Mouse (Mus musculus): ENCODE measurements around the gene Trmu. TPM values are rescaled to one million over a fixed set of nuclear protein-coding genes. Genes with fewer than 3 reads are reported as not detected.
A peak's percentile ranks its signal among the peaks of the same experiment; 100 is the strongest.
"Not testable (repeated sequence)": the region's sequence is repeated elsewhere in the genome, so short reads cannot be mapped to it uniquely, and the experiment has no call there.

Trmu gene
- polyA plus RNA-seq, 1 experiment: 9.1 TPM

- H3K27me3 ChIP-seq (ENCODE audit: control insufficient read depth, insufficient read depth, low read length, poor library complexity, severe bottlenecking); H3K9me3 ChIP-seq (replicated peaks; ENCODE audit: control insufficient read depth, insufficient read depth, low read length, poor library complexity, severe bottlenecking); H3K4me1 ChIP-seq (ENCODE audit: control insufficient read depth, insufficient read depth, low read length): not testable (repeated sequence)
- H3K27ac ChIP-seq (ENCODE audit: insufficient read depth, low read length): peak overlapping the region; percentile 76; the same call in 1 of the 2 replicates
- H3K9ac ChIP-seq (ENCODE audit: low read depth, poor library complexity, severe bottlenecking): peak overlapping the region; percentile 50
- peaks cover 87% of the 10 kb centered on the region for H3K36me3 ChIP-seq (ENCODE audit: control insufficient read depth, insufficient read depth, low read length, poor library complexity, severe bottlenecking)
- peak; percentile 89; the same call in 1 of the 2 replicates for TF ChIP-seq EP300 (IDR thresholded peaks at IDR 0.05; ENCODE audit: insufficient read depth, low read depth, low read length)
- peak overlapping the region; percentile 25; the same call in 1 of the 2 replicates for H3K4me3 ChIP-seq (ENCODE audit: low read depth, low read length)
Observed at GRCm38 (mm10) chr15:85865913-85866312, 13.2 kb upstream of the Trmu start.

DNA sequence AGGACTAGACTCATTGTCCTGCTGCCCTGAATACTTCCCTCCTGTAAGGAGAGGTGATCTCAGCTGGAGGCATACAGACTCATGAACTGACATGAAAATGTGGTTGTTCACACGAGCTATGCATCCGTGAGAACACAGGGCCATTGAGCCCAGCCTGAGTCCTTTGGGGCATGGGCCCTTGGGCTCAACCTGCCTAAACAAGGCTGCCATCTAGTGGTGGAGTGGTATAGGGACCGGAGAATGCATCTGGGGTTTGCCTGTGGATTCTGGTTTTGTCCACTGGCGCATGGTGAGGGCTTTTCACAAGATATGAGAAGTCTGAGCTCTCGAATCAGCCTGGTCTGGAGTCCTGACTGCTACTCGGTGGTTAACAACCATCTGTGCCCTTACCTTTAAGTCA lies 11.4 kb upstream of the Trmu start:
- no peaks in the 10 kb centered on the region for H3K27me3 ChIP-seq (ENCODE audit: control insufficient read depth, insufficient read depth, low read length, poor library complexity, severe bottlenecking)
- peaks cover 87% of the 10 kb centered on the region for H3K36me3 ChIP-seq (ENCODE audit: control insufficient read depth, insufficient read depth, low read length, poor library complexity, severe bottlenecking)
- TF ChIP-seq CTCF (IDR thresholded peaks at IDR 0.05; ENCODE audit: low read depth, low read length) (peak; percentile 78), EP300 (IDR thresholded peaks at IDR 0.05; ENCODE audit: insufficient read depth, low read depth, low read length) (no peak), POLR2A (IDR thresholded peaks at IDR 0.05; ENCODE audit: insufficient read depth, low read length) (no peak)
- H3K9ac ChIP-seq (ENCODE audit: low read depth, poor library complexity, severe bottlenecking): no peak overlapping the region
- no peaks in the 10 kb centered on the region for H3K4me1 ChIP-seq (ENCODE audit: control insufficient read depth, insufficient read depth, low read length)
- no peak overlapping the region for H3K4me3 ChIP-seq (ENCODE audit: low read depth, low read length)
- no peaks in the 10 kb centered on the region for H3K9me3 ChIP-seq (replicated peaks; ENCODE audit: control insufficient read depth, insufficient read depth, low read length, poor library complexity, severe bottlenecking)
- H3K27ac ChIP-seq (ENCODE audit: insufficient read depth, low read length): no peak overlapping the region

GRCm38 (mm10) chr15:85877336-85877735 lies 1.8 kb upstream of the Trmu start:
- H3K27me3 ChIP-seq (ENCODE audit: control insufficient read depth, insufficient read depth, low read length, poor library complexity, severe bottlenecking): no peaks in the 10 kb centered on the region
- TF ChIP-seq CTCF (IDR thresholded peaks at IDR 0.05; ENCODE audit: low read depth, low read length): no peak
- TF ChIP-seq POLR2A (IDR thresholded peaks at IDR 0.05; ENCODE audit: insufficient read depth, low read length): no peak
- no peak for TF ChIP-seq EP300 (IDR thresholded peaks at IDR 0.05; ENCODE audit: insufficient read depth, low read depth, low read length)
- H3K4me3 ChIP-seq (ENCODE audit: low read depth, low read length): no peak overlapping the region
- H3K9me3 ChIP-seq (replicated peaks; ENCODE audit: control insufficient read depth, insufficient read depth, low read length, poor library complexity, severe bottlenecking): no peaks in the 10 kb centered on the region
- no peaks in the 10 kb centered on the region for H3K4me1 ChIP-seq (ENCODE audit: control insufficient read depth, insufficient read depth, low read length)
- no peak overlapping the region for H3K9ac ChIP-seq (ENCODE audit: low read depth, poor library complexity, severe bottlenecking)
- H3K36me3 ChIP-seq (ENCODE audit: control insufficient read depth, insufficient read depth, low read length, poor library complexity, severe bottlenecking): peaks cover 41% of the 10 kb centered on the region
- H3K27ac ChIP-seq (ENCODE audit: insufficient read depth, low read length): no peak overlapping the region

- Histone ChIP-seq H3K9me3 (replicated peaks; ENCODE audit: control insufficient read depth, insufficient read depth, low read length, poor library complexity, severe bottlenecking) (no peaks in the 10 kb centered on the region), H3K27me3 (ENCODE audit: control insufficient read depth, insufficient read depth, low read length, poor library complexity, severe bottlenecking) (no peaks in the 10 kb centered on the region), H3K27ac (ENCODE audit: insufficient read depth, low read length) (no peak overlapping the region), H3K9ac (ENCODE audit: low read depth, poor library complexity, severe bottlenecking) (peak overlapping the region; percentile 69), H3K4me3 (ENCODE audit: low read depth, low read length) (peak overlapping the region; percentile 66), H3K36me3 (ENCODE audit: control insufficient read depth, insufficient read depth, low read length, poor library complexity, severe bottlenecking) (peaks cover 23% of the 10 kb centered on the region), H3K4me1 (ENCODE audit: control insufficient read depth, insufficient read depth, low read length) (no peaks in the 10 kb centered on the region)
- TF ChIP-seq POLR2A (IDR thresholded peaks at IDR 0.05; ENCODE audit: insufficient read depth, low read length) (no peak), CTCF (IDR thresholded peaks at IDR 0.05; ENCODE audit: low read depth, low read length) (no peak), EP300 (IDR thresholded peaks at IDR 0.05; ENCODE audit: insufficient read depth, low read depth, low read length) (no peak)
Observed at GRCm38 (mm10) chr15:85879498-85879895, 385 bp downstream of the Trmu start.

DNA sequence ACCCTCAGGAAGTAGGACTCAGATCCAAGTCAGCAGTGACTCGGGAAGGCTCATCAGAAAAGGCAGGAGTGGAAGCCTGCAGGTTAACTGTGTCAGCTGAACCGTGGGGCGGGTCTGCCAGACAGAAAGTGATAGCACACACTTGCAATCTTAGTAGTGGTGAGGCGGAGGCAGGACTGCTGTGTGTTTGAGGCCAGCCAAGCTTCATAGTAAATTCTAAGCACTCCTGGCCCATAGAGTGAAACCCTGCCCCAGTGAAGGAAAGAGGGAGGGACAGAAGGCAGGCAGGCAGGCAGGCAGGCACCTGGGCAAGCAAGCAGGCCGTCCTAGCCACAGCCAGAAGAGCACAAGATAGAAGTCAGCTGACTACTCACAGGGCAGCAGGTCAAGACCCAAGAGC lies 6.5 kb downstream of the Trmu start:
- TF ChIP-seq CTCF (IDR thresholded peaks at IDR 0.05; ENCODE audit: low read depth, low read length) (no peak), POLR2A (IDR thresholded peaks at IDR 0.05; ENCODE audit: insufficient read depth, low read length) (no peak), EP300 (IDR thresholded peaks at IDR 0.05; ENCODE audit: insufficient read depth, low read depth, low read length) (no peak)
- Histone ChIP-seq H3K4me1 (ENCODE audit: control insufficient read depth, insufficient read depth, low read length) (no peaks in the 10 kb centered on the region), H3K27me3 (ENCODE audit: control insufficient read depth, insufficient read depth, low read length, poor library complexity, severe bottlenecking) (no peaks in the 10 kb centered on the region), H3K36me3 (ENCODE audit: control insufficient read depth, insufficient read depth, low read length, poor library complexity, severe bottlenecking) (no peaks in the 10 kb centered on the region), H3K9ac (ENCODE audit: low read depth, poor library complexity, severe bottlenecking) (no peak overlapping the region), H3K9me3 (replicated peaks; ENCODE audit: control insufficient read depth, insufficient read depth, low read length, poor library complexity, severe bottlenecking) (no peaks in the 10 kb centered on the region), H3K4me3 (ENCODE audit: low read depth, low read length) (no peak overlapping the region), H3K27ac (ENCODE audit: insufficient read depth, low read length) (no peak overlapping the region)

DNA sequence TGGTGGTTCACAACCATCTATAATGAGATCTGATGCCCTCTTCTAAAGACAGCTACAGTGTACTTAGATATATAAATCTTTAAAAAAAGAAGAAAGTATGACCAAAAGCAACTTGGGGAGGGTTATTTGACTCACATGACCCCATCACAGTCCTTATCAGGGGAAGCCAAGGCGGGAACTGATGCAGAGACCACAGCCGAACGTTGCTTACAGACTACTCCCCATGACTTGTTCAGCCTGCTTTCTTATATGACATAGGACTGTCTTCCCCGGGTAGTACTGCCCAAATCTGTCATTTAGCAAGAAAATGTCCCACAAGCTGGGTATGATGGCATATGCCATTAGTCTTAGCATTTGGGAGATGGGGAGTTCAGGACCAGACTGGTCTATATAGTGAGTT lies 10.1 kb downstream of the Trmu start:
- no peaks in the 10 kb centered on the region; the same call in 1 of the 2 replicates for H3K36me3 ChIP-seq (ENCODE audit: control insufficient read depth, insufficient read depth, low read length, poor library complexity, severe bottlenecking)
- H3K27me3 ChIP-seq (ENCODE audit: control insufficient read depth, insufficient read depth, low read length, poor library complexity, severe bottlenecking): no peaks in the 10 kb centered on the region
- H3K27ac ChIP-seq (ENCODE audit: insufficient read depth, low read length): no peak overlapping the region
- no peak overlapping the region for H3K9ac ChIP-seq (ENCODE audit: low read depth, poor library complexity, severe bottlenecking)
- no peaks in the 10 kb centered on the region for H3K9me3 ChIP-seq (replicated peaks; ENCODE audit: control insufficient read depth, insufficient read depth, low read length, poor library complexity, severe bottlenecking)
- no peaks in the 10 kb centered on the region for H3K4me1 ChIP-seq (ENCODE audit: control insufficient read depth, insufficient read depth, low read length)
- TF ChIP-seq CTCF (IDR thresholded peaks at IDR 0.05; ENCODE audit: low read depth, low read length): no peak
- no peak for TF ChIP-seq POLR2A (IDR thresholded peaks at IDR 0.05; ENCODE audit: insufficient read depth, low read length)
- no peak for TF ChIP-seq EP300 (IDR thresholded peaks at IDR 0.05; ENCODE audit: insufficient read depth, low read depth, low read length)
- no peak overlapping the region for H3K4me3 ChIP-seq (ENCODE audit: low read depth, low read length)

Measured in ES-Bruce4 (cell line).